Mouse (Mus musculus) brain, embryonic 14.5 days (tissue): Measurements from ENCODE around the gene Lsm7. TPM values are rescaled to one million over a fixed set of nuclear protein-coding genes. Genes with fewer than 3 reads are reported as not detected.

Experiments
- DNase-seq: peaks from one replicate; pipeline ENCODE4 v3.0.0-alpha.2; 2011; ENCODE audit warnings: low read depth
- CTCF ChIP-seq: fragments of 200-500 bp; IDR thresholded peaks from 2 replicates; pipeline ENCODE4 v1.5.1; 2012; ENCODE audit warnings: inconsistent platforms, mild to moderate bottlenecking, moderate library complexity, borderline replicate concordance; ENCODE audit not compliant: insufficient read depth, insufficient read length; ENCODE audit errors: extremely low read depth
- POLR2A ChIP-seq: fragments of 200-500 bp; IDR thresholded peaks from 2 replicates; pipeline ENCODE4 v1.6.1; 2012; ENCODE audit warnings: mild to moderate bottlenecking, inconsistent platforms, borderline replicate concordance; ENCODE audit not compliant: poor library complexity, insufficient read depth, insufficient read length, severe bottlenecking; ENCODE audit errors: extremely low read depth
- polyA plus RNA-seq: library from polyadenylated mRNA; depleted of rRNA; stranded (reverse); fragments of >200 nt; gene quantifications from 2 replicates; pipeline ENCODE4 v1.2.3, GENCODE M21; 2012

The Lsm7 gene
- polyA plus RNA-seq, 1 experiment: 278 TPM

DNA sequence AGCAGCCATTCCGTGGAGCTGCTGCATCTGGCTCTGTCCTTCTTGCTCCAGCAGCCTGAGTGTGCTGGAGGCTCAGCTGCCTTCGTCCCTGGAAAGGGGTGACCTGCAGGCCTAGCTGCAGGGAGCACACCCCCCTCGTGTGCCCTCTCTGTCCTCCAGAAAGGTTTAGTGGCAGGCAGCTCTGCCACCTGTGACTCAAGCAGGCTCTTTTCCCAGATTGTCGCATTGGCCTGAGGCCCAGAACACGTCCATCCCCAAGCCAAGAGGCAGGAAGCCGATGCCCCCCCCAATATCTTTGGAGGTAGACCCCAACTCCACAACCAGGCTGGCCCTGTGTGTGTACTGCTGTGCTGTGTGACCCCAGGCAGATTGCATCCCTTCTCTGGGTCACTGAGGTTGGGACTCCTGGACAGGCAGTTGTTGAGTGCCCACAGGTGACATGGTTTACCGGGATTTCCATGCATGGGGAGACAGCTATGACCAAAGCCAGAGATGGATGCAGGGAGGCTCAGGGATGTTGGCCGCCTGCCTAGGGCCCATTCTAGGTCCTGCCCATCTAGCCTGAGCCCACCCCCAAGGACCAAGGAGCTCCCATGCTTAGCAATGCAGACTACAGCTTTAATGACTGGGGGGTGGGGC, 9.8 kb downstream of the Lsm7 start:
- no peak for DNase-seq
- TF ChIP-seq POLR2A: no peak

DNA sequence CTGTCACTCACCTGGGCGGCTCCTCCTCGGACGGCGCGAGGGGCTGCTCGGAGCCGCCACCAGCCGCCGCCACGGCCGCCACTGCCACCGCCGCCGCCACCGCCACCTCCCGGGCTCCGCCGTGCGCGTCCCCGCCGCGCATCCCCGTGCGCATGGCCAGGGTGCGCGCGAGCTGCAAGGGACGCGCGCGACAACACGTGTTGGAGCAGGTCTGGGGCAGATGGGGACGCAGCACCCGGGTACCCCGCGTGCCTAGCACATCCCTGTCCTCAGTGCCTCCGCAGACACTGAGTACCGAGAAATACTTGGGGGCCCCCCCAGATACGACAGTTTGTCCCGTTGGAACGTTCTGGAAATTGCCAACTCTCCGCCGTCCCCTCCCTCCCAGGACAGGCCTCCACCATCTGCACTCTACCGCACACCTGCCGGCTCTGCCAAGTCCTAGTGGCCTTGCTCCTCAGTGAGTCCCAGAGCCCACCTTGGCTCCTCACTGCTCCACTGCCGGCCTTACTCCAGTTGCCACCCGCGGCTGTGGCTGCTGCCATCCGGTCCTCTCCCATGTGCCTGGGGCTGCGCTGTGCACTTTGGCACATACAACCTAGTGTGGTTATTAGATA, 11.0 kb downstream of the Lsm7 start, which contains the start of gene Lingo3:
TSS of gene Lingo3 (minus strand) at position 109 of the 617 bp plus-strand sequence.
- peak; percentile 58 for DNase-seq
- TF ChIP-seq POLR2A (no peak), CTCF (no peak)

DNA sequence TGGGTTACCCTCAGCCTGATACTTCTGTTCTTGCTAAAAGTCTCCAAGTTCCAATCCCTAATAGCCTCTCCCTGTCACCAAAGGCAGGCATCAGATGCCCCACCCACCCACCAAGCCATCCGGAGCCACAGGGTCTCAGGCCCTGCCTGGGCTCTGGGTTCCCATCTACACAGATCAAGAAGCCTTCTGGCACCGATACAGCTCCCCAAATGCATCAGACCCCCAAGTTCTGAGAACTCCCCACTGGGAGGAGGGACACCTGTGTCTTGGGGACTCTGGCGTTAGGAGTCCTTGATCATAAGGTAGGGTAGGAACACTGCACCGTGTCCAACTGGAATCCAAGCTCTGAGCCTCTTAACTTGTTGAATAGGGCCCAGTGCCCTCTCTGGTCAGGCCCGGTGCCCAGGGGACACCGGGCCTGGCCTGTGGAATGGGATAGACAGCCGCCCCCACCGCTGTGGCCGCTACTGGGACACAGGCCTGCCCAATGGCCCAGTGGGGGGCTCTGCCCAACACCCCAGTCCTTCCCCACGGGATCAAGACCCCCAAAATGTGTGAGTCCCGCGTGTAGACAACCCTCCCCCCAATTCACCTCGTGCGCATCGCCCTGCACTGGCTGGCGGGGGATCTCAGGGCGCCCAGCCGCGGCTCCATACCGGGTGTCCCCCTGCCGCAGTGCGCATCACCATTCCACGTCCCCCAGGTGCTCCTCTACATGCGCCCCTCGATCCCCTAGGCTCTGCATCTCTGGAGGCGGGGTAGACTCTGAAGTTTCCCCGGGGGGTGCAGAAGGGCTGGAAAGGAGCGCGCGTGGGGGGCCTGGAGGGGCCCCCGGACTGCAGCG, 11.7 kb downstream of the Lsm7 start:
- TF ChIP-seq POLR2A: no peak
- no peak for TF ChIP-seq CTCF
- no peak for DNase-seq

DNA sequence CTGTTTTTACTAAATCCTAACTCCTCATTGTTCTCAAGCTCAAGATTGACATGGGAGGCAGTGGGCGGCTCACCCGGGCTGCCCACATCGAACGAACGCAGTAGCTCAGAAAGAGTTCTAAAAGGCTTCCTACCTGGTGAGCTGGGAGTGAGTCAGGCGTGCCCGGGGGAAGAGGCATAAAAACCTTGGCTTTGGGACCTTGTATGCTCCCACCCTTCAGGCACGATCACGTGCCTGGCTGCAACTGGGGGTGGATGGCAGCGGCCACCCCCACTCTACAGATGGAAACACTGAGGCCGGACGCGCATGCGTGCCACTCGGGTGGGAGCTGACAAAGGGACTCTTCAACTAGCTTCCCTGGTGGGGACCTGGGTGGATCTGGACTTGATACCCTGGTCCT, 12.7 kb downstream of the Lsm7 start:
- no peak for TF ChIP-seq POLR2A
- TF ChIP-seq CTCF: no peak

DNA sequence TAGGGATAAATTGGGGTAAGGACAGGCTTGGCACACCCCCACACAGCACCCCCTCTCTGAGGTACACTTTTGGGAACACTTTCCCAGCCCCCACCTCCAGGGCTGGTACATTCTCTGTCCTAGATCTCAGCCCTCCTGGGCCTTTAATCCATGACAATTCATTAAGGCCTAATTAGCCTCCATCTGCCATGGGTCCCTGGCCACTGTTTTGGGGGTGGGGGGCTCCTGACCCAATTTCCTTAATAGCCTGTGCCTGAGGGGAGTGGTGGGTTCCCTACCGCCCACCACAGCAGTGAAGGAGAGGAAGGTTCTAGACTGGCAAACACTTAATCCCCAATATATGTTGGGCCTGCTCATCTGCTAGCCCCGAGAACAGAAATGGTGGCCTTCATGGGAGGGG, 13.3 kb downstream of the Lsm7 start:
- TF ChIP-seq CTCF (no peak), POLR2A (no peak)
- DNase-seq: no peak

More for the DNA sequence above, 12.7 kb downstream of the Lsm7 start:
- no peak for DNase-seq

DNA sequence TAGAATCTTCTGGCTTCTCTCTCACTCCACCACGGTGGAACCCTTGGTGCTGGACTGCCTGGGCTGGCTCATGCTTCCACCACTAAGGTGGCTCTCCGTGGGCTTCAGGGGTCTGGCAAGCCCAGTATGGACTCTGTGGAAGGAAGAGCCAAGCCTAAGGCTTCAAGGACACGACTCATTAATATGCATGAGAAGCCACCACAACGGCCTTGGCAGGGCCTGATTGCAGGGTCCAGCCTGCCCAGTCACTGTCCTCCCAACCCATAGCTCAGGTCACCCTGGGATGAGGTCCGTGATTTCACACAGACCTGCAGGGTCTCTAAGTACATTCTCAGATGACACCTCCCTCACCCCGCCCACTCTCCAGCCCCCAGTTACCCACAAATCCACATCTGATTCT, 15.2 kb downstream of the Lsm7 start:
- DNase-seq: no peak
- TF ChIP-seq CTCF (no peak), POLR2A (no peak)

DNA sequence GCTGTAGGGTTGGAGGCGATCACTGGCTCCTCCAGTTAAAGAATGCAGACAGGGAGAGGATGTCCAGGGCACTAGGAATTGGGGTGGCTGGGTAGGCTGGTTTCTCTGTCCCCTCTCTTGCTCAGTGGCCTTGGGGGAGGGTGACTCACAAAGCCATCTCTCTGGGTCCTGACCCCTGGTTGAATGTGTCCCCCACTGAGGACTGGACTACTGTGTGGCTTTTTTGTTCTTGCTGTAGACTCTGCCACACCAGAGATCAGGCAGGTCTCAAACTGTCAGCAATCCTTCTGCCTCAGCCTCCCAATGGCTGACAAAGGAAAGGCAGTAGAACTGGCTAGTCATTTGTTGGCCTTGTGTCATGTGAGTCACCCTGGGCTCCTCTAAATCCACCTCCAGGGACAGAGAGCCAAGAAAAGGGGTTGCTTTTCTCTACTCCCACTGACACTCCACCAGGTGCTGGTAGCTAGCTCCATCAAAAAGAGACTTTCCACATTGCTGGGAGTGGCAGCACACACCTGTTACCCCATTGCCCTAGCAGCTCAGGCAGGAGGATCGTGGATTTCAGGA, 16.6 kb downstream of the Lsm7 start:
- TF ChIP-seq POLR2A (no peak), CTCF (no peak)
- no peak for DNase-seq

DNA sequence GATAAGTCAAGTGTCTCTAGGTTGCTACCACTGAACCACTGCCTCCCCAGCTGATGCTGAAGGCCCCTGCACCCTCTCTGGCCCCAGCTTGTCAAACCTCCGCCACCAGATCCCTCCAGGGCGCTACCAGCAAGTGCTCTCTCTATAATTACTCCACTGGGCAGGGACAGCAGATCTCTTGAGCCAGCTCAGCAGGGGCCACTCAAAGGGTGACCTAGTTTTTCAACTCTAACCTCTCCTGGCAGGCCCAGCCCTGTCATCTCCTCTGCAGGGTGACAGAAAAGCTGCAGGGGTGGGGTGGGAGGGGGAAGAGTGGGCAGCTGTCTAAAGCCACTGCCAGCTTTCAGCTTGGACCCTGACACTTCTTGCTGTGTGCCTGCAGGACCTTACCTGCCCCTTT, 17.2 kb downstream of the Lsm7 start:
- no peak for DNase-seq
- no peak for TF ChIP-seq CTCF
- TF ChIP-seq POLR2A: no peak

DNA sequence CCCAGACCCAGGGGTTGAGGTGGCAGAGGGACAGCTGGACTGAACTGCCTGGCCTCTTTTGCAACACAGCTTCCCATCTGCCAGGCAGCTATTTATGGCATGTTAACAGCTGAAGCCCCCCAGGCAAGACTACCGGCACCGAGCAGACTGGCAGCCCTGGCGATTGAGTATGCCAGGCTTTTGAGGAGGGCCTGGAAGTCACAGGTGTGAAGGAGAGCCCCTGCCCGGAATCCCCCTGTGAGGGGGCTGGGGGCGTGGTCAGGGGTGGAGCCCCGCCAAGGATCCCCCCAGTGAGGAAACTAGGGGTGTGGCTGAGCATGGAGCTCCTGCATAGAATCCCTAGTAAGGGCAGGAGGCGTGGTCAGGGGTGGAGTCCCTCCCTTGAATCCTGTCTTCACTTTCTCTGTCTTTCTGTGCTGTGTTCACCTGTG, 18.0 kb downstream of the Lsm7 start:
- no peak for TF ChIP-seq CTCF
- TF ChIP-seq POLR2A: no peak
- DNase-seq: peak; percentile 38

DNA sequence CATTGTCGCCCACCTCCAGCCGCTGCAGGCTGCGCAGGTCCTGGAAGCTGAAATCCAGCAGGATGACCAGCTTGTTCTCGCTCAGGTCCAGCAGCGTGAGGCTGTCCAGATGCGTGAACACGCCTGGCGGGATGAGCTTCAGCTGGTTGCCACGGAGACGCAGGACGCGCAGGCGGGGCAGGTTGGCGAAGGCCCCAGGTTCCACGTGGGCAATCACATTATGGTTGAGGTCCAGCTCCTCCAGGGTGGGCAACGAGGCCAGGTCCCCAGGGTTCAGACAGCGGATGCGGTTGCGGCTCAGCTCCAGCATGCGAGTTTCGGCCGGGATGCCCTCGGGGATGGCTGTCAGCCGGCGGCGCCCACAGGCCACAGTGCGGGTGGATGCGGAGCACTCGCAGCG, 19.4 kb downstream of the Lsm7 start:
- TF ChIP-seq CTCF (no peak), POLR2A (no peak)
- DNase-seq: peak; percentile 23

DNA sequence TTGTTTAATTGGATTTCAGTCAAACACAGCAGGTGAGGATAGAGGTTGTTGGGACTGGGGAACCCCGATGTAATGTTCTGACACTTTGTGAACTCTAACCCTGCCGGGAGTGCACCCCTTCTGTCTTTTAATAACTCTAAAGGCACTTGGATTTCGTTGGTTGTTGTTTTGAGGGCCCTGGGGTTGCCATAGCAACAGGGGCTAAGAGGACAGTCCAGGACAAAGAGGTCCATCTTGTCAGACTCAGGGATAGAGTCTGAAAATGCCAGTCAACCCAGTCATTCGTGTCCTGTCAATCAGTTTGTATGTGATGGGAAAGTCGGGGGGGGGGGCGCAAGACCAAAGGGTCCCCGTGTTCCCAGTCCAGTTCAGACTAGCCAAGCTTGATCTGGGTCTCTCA, 22.2 kb downstream of the Lsm7 start:
- TF ChIP-seq POLR2A (no peak), CTCF (no peak)
- DNase-seq: no peak
